Mouse (Mus musculus) left cerebral cortex, postnatal 25 days (tissue): ENCODE measurements around the gene Ttc7. TPM values are rescaled to one million over a fixed set of nuclear protein-coding genes. Genes with fewer than 3 reads are reported as not detected.
A peak's percentile ranks its signal among the peaks of the same experiment; 100 is the strongest.

ENCODE experiments used
- DNase-seq, 2 experiments: peaks; one replicate each; pipeline ENCODE4 v3.0.0; 2022; ENCODE audit warnings: low spot score in 2 of 2, mixed read lengths in 1 of 2
- intact Hi-C: fragments of 180-260 bp; cut with DNase I; formaldehyde crosslinking; loops from one replicate; pipeline ENCODE4 v1.15.1; 2025
- total RNA-seq, 2 experiments: library from RNA; stranded (reverse); gene quantifications; 2 replicates each; pipeline ENCODE4 v1.2.3; 2021

Gene Ttc7
- total RNA-seq = 10 to 100 TPM; 12.0 to 14.4 TPM

- intact Hi-C loops = loop anchor here (10.0 kb wide), 1 partner anchor 382 kb away; no protein-coding TSS in a partner anchor
- peak; percentile 94 to 95 for DNase-seq
Measured at GRCm38 (mm10) chr17:87282706-87283053, at the start of gene Ttc7. Gene Ttc7, plus strand, starts transcription at chr17:87282886.

GRCm38 (mm10) chr17:87235019-87235418 is 47.7 kb upstream of the Ttc7 start:
- no peak for DNase-seq
- intact Hi-C loops = no loop called here

- peak in 1 of 2 experiments; percentile 54 for DNase-seq
- intact Hi-C loops = no loop called here
Measured at GRCm38 (mm10) chr17:87236725-87237650, 45.7 kb upstream of the Ttc7 start.

- intact Hi-C loops = no loop called here
- DNase-seq = no peak
Measured at GRCm38 (mm10) chr17:87237826-87238225, 44.9 kb upstream of the Ttc7 start.

GRCm38 (mm10) chr17:87246103-87246502 is 36.6 kb upstream of the Ttc7 start:
- intact Hi-C loops = loop anchor here (5.0 kb wide), 1 partner anchor 139 kb away; the partner anchor contains the start of gene Socs5

GRCm38 (mm10) chr17:87254384-87254783 is 28.3 kb upstream of the Ttc7 start:
- no peak for DNase-seq
- intact Hi-C loops = no loop called here

More at GRCm38 (mm10) chr17:87246103-87246502, 36.6 kb upstream of the Ttc7 start:
- DNase-seq = no peak

GRCm38 (mm10) chr17:87255672-87256071 is 27.0 kb upstream of the Ttc7 start:
- intact Hi-C loops = no loop called here
- no peak for DNase-seq

GRCm38 (mm10) chr17:87263401-87263800 is 19.3 kb upstream of the Ttc7 start:
- no peak for DNase-seq
- intact Hi-C loops = no loop called here

GRCm38 (mm10) chr17:87264054-87264830 is 18.4 kb upstream of the Ttc7 start:
- intact Hi-C loops = no loop called here
- DNase-seq = no peak

- peak in 1 of 2 experiments; percentile 18 for DNase-seq
- intact Hi-C loops = no loop called here
Measured at GRCm38 (mm10) chr17:87264927-87265791, 17.5 kb upstream of the Ttc7 start.

GRCm38 (mm10) chr17:87265792-87266186 is 16.9 kb upstream of the Ttc7 start, which contains the start of gene Mcfd2:
Gene Mcfd2, minus strand, starts transcription at chr17:87265935.
- peak; percentile 86 to 92 for DNase-seq
- intact Hi-C loops = no loop called here

- DNase-seq = no peak
- intact Hi-C loops = no loop called here
Measured at GRCm38 (mm10) chr17:87269454-87269853, 13.2 kb upstream of the Ttc7 start.

- intact Hi-C loops = no loop called here
- no peak for DNase-seq
Measured at GRCm38 (mm10) chr17:87275363-87276341, 7.0 kb upstream of the Ttc7 start.

GRCm38 (mm10) chr17:87282007-87282705 is 530 bp upstream of the Ttc7 start:
- DNase-seq = peak; percentile 66 to 72
- intact Hi-C loops = loop anchor here (10.0 kb wide), 1 partner anchor 383 kb away; no protein-coding TSS in a partner anchor

GRCm38 (mm10) chr17:87283055-87283754 is 519 bp downstream of the Ttc7 start:
- intact Hi-C loops = loop anchor here (10.0 kb wide), 1 partner anchor 382 kb away; no protein-coding TSS in a partner anchor
- peak in 1 of 2 experiments; percentile 36 for DNase-seq

GRCm38 (mm10) chr17:87283755-87284481 is 1.2 kb downstream of the Ttc7 start:
- intact Hi-C loops = loop anchor here (10.0 kb wide), 1 partner anchor 381 kb away; no protein-coding TSS in a partner anchor
- DNase-seq = no peak
